Mouse (Mus musculus): ENCODE measurements at regions not wholly inside any gene's neighbourhood (a gene's known extent, or its start where the extent isn't known, plus 50 kb on each side); places are given as distances from the start of the nearest gene placed in this dataset.

DNA sequence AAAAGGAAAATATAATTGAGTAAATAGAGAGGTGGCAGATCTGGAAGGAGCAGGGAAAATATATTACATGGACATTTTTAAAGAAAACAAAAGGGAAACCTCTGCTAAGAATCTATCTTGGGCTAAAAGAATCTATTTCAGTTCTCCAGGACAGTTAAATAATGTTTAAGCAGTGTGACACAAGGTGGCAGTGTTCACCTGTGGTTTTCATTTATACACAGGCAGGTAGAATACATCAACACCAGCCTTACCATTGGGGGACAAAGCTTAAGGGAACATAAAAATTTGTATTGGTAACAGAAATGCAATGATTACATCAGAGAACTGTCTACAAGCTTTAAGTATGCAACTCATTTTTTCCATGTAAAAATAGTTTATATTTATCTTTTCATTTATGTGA lies 78.2 kb upstream of the Cldn34d start:
- Histone ChIP-seq H3K4me3 (ENCODE audit: low read length) (no peak overlapping the region), H3K27me3 (replicated peaks; ENCODE audit: control insufficient read depth, insufficient read depth, low read length) (no peaks in the 10 kb centered on the region), H3K27ac (ENCODE audit: low read depth, low read length) (no peak overlapping the region), H3K4me2 (ENCODE audit: low read length) (no peak overlapping the region), H3K4me1 (ENCODE audit: control insufficient read depth, insufficient read depth, low read depth, low read length) (no peaks in the 10 kb centered on the region), H3K9ac (ENCODE audit: low read depth, low read length) (no peak overlapping the region), H3K9me3 (ENCODE audit: control insufficient read depth, low read length) (no peaks in the 10 kb centered on the region), H3K36me3 (ENCODE audit: control insufficient read depth, insufficient read depth, low read length) (no peaks in the 10 kb centered on the region)
- peak; percentile 70 for ATAC-seq
